Mouse (Mus musculus) bone marrow macrophage, adult 2 months (primary cell): Measurements from ENCODE around the gene Scn5a.

ENCODE experiments used
- CTCF ChIP-seq: IDR thresholded peaks from 2 replicates; pipeline ENCODE4 v1.5.1; 2012; ENCODE audit warnings: low read depth, mild to moderate bottlenecking, low read length, moderate library complexity
- POLR2A ChIP-seq: IDR thresholded peaks from 2 replicates; pipeline ENCODE4 v1.6.1; 2012; ENCODE audit warnings: mild to moderate bottlenecking, low read depth, low read length, borderline replicate concordance

DNA sequence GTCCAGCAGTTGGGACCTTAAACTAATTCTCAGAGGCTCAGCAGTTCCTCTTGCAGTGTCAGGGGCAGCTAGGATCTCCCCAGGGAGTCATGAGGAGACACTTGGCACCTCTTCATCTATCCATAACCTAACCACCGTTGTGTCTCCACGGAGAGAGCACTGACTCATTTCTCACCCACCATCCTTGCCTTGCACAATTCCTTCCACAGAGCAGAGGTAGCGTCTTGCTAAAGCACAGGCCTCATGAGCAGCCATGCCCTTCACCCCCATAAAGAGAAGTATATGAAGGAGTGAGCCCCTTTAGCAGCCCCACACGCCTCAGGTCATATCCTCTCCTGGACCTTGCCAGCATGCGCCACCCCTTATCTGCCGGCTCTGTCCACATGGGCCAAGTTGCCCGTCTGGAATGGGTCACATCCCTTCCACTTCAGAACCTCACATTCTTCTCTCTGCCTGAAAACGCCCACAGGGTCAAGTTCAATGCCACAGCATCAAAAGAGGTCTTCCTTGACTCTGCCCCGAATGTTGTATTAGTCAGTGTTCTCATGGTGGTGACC lies 105.1 kb downstream of the Scn5a start:
- TF ChIP-seq CTCF, result no peak
- no peak for TF ChIP-seq POLR2A
